In the genomic region with DNA sequence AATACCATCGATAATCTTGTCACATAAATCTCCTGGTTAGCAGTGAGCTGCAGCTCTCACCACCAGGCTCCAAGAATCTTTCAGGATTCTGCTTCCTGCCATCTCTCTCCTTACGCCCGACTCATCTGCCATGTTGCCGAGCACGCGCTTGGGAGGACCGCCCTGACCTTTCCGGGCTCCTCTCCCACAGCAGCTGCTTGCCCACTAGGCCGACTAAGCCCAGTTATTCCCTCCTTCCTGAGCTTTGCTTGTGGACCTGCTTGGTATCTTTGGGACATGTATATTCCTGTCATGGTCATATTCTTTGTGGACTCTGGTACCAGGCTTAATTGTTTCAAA, we compare ENCODE assay signal across 10 mouse cellular contexts.
A peak's percentile ranks its signal among the peaks of the same experiment; 100 is the strongest.
DNase-seq lines count a peak whose midpoint lies in the region; ATAC-seq and TF ChIP-seq lines count a peak whose summit lies in the region.
"Had no signal": no experiment of that assay in that cellular context is flagged by ENCODE, and none has a peak within 500 bp of the region (broad histone marks: within the 10 kb centered on the region; RNA-seq: fewer than 3 reads in every experiment).

No protein-coding gene starts in this region.

- H3K4me2 ChIP-seq in hindbrain, embryonic 12.5 days (replicated peaks), result no peak overlapping the region
- no peak overlapping the region for H3K4me2 ChIP-seq in midbrain, embryonic 16.5 days (ENCODE audit: low read length)
- H3K4me2 ChIP-seq in midbrain, embryonic 15.5 days, result no peak overlapping the region
- H3K4me2 ChIP-seq in stomach, embryonic 15.5 days, result peak overlapping the region; percentile 35
- H3K4me2 ChIP-seq in liver, postnatal 0 days (ENCODE audit: low read depth, low read length), result no peak overlapping the region

- no peak for TF ChIP-seq EP300 in liver, postnatal 0 days (IDR thresholded peaks at IDR 0.05; ENCODE audit: low read depth)

- H3K27ac ChIP-seq in hindbrain, embryonic 10.5 days, result peak overlapping the region; percentile 82
- no peak overlapping the region for H3K27ac ChIP-seq in hindbrain, embryonic 12.5 days
- H3K27ac ChIP-seq in midbrain, embryonic 16.5 days (ENCODE audit: low read length), result 0 out of 2 replicates have a peak overlapping the region, but pooled peaks have one; percentile 35
- H3K27ac ChIP-seq in midbrain, embryonic 15.5 days, result no peak overlapping the region
- peak overlapping the region; percentile 76 for H3K27ac ChIP-seq in stomach, embryonic 15.5 days
- H3K27ac ChIP-seq in liver, postnatal 0 days (ENCODE audit: low read depth), result no peak overlapping the region
- H3K27ac ChIP-seq: kidney, postnatal 0 days; macrophage had no signal

- WGBS in hindbrain, embryonic 10.5 days, result 58% methylated on average over 9 of the region's 9 CpGs
- WGBS in hindbrain, embryonic 12.5 days, result 60% methylated on average over 9 of the region's 9 CpGs
- 49% methylated on average over 9 of the region's 9 CpGs for WGBS in midbrain, embryonic 16.5 days
- WGBS in midbrain, embryonic 15.5 days, result 54% methylated on average over 9 of the region's 9 CpGs
- WGBS in stomach, embryonic 15.5 days, result 46% methylated on average over 9 of the region's 9 CpGs
- WGBS in liver, postnatal 0 days (ENCODE audit: insufficient replicate concordance), result 70% methylated on average over 9 of the region's 9 CpGs

- no peak for ATAC-seq in hindbrain, embryonic 12.5 days (ENCODE audit: low FRiP score)
- ATAC-seq in midbrain, embryonic 16.5 days, result no peak
- no peak for ATAC-seq in midbrain, embryonic 15.5 days (replicated peaks)
- ATAC-seq in stomach, embryonic 15.5 days (ENCODE audit: insufficient read depth, low FRiP score, low read depth), result no peak
- no peak for ATAC-seq in liver, postnatal 0 days

- peaks cover 6% of the 10 kb centered on the region; the same call in 1 of the 2 replicates for H3K27me3 ChIP-seq in hindbrain, embryonic 10.5 days (ENCODE audit: insufficient read depth, poor library complexity, severe bottlenecking)
- peaks cover 4% of the 10 kb centered on the region; the same call in 1 of the 2 replicates for H3K27me3 ChIP-seq in hindbrain, embryonic 12.5 days
- H3K27me3 ChIP-seq in midbrain, embryonic 16.5 days (ENCODE audit: control insufficient read depth, insufficient read depth, low read depth, low read length), result no peaks in the 10 kb centered on the region
- no peaks in the 10 kb centered on the region for H3K27me3 ChIP-seq in midbrain, embryonic 15.5 days (replicated peaks)
- H3K27me3 ChIP-seq in stomach, embryonic 15.5 days (replicated peaks), result no peaks in the 10 kb centered on the region
- no peaks in the 10 kb centered on the region for H3K27me3 ChIP-seq in liver, postnatal 0 days (ENCODE audit: insufficient read depth, low read length)

- H3K4me1 ChIP-seq in hindbrain, embryonic 10.5 days (replicated peaks), result peaks cover 66% of the 10 kb centered on the region
- peaks cover 55% of the 10 kb centered on the region for H3K4me1 ChIP-seq in hindbrain, embryonic 12.5 days
- H3K4me1 ChIP-seq in midbrain, embryonic 16.5 days (ENCODE audit: control insufficient read depth, insufficient read depth, low read length), result peaks cover 33% of the 10 kb centered on the region
- H3K4me1 ChIP-seq in midbrain, embryonic 15.5 days, result peaks cover 46% of the 10 kb centered on the region
- peaks cover 26% of the 10 kb centered on the region for H3K4me1 ChIP-seq in stomach, embryonic 15.5 days
- H3K4me1 ChIP-seq in liver, postnatal 0 days (ENCODE audit: insufficient read depth), result no peaks in the 10 kb centered on the region; the same call in 1 of the 2 replicates

- DNase-seq in adrenal gland, postnatal 10 days, result peak; percentile 44
- no peak for DNase-seq in adrenal gland, adult 18-20 months (ENCODE audit: low spot score in 2 of 2)
- no peak for DNase-seq in hindbrain, embryonic 10.5 days (ENCODE audit: low spot score)
- no peak for DNase-seq in liver, postnatal 0 days

- H3K9ac ChIP-seq in hindbrain, embryonic 12.5 days, result no peak overlapping the region
- H3K9ac ChIP-seq in midbrain, embryonic 16.5 days (ENCODE audit: low read depth, low read length), result no peak overlapping the region
- H3K9ac ChIP-seq in midbrain, embryonic 15.5 days, result no peak overlapping the region
- H3K9ac ChIP-seq in stomach, embryonic 15.5 days, result no peak overlapping the region
- H3K9ac ChIP-seq in liver, postnatal 0 days (replicated peaks), result no peak overlapping the region

- no peaks in the 10 kb centered on the region for H3K36me3 ChIP-seq in hindbrain, embryonic 10.5 days
- no peaks in the 10 kb centered on the region for H3K36me3 ChIP-seq in hindbrain, embryonic 12.5 days
- H3K36me3 ChIP-seq in midbrain, embryonic 16.5 days (ENCODE audit: control insufficient read depth, insufficient read depth, low read length), result no peaks in the 10 kb centered on the region
- H3K36me3 ChIP-seq in midbrain, embryonic 15.5 days (replicated peaks), result no peaks in the 10 kb centered on the region
- no peaks in the 10 kb centered on the region for H3K36me3 ChIP-seq in stomach, embryonic 15.5 days
- H3K36me3 ChIP-seq in liver, postnatal 0 days (replicated peaks; ENCODE audit: insufficient read depth, low read length), result no peaks in the 10 kb centered on the region

- TF ChIP-seq CTCF in liver, postnatal 0 days (IDR thresholded peaks at IDR 0.05; ENCODE audit: low read depth), result no peak

- H3K9me3 ChIP-seq in hindbrain, embryonic 10.5 days, result no peaks in the 10 kb centered on the region
- H3K9me3 ChIP-seq in hindbrain, embryonic 12.5 days (replicated peaks), result no peaks in the 10 kb centered on the region
- H3K9me3 ChIP-seq in midbrain, embryonic 16.5 days (replicated peaks; ENCODE audit: control insufficient read depth, low read length, poor library complexity, severe bottlenecking), result no peaks in the 10 kb centered on the region
- no peaks in the 10 kb centered on the region for H3K9me3 ChIP-seq in midbrain, embryonic 15.5 days
- H3K9me3 ChIP-seq in stomach, embryonic 15.5 days, result no peaks in the 10 kb centered on the region
- no peaks in the 10 kb centered on the region for H3K9me3 ChIP-seq in liver, postnatal 0 days (ENCODE audit: low read length)

- no peak overlapping the region for H3K4me3 ChIP-seq in hindbrain, embryonic 10.5 days
- no peak overlapping the region for H3K4me3 ChIP-seq in hindbrain, embryonic 12.5 days
- H3K4me3 ChIP-seq in midbrain, embryonic 16.5 days (ENCODE audit: low read depth, low read length), result no peak overlapping the region
- H3K4me3 ChIP-seq in midbrain, embryonic 15.5 days, result no peak overlapping the region
- no peak overlapping the region for H3K4me3 ChIP-seq in stomach, embryonic 15.5 days (replicated peaks)
- H3K4me3 ChIP-seq in liver, postnatal 0 days (ENCODE audit: low read depth, low read length), result no peak overlapping the region

Comparison
In these comparisons a context has a peak if more than half of its experiments do, and no peak if none do; other contexts are left out.
1. H3K27ac ChIP-seq: peak in hindbrain, embryonic 10.5 days (single experiment), midbrain, embryonic 16.5 days (single experiment) and stomach, embryonic 15.5 days (single experiment); none in hindbrain, embryonic 12.5 days (single experiment), midbrain, embryonic 15.5 days (single experiment) and liver, postnatal 0 days (single experiment).